ENCODE assay signal across 19 mouse cellular contexts in the genomic region with DNA sequence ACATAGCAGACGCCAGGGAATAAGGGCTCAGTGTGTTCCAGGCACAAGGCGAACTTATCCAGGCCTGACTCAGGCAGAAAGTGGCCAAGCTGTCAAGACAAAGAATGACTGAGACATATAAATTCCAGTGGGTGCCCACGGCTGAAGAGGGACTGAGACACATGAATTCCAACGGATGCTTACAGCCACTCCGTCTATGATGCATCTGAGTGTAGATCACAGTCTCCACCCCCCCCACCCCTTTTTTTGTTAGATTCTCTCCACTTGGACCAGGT. TPM values are rescaled to one million over a fixed set of nuclear protein-coding genes. Genes with fewer than 3 reads are reported as not detected.
DNase-seq lines count a peak whose midpoint lies in the region; ATAC-seq and TF ChIP-seq lines count a peak whose summit lies in the region.
"Had no signal": no experiment of that assay in that cellular context is flagged by ENCODE, and none has a peak within 500 bp of the region (broad histone marks: within the 10 kb centered on the region; RNA-seq: fewer than 3 reads in every experiment).

No protein-coding gene starts in this region.

- H3K4me2 ChIP-seq in heart, embryonic 15.5 days = no peak overlapping the region
- H3K4me2 ChIP-seq in lung, embryonic 16.5 days (ENCODE audit: low read depth, low read length) = no peak overlapping the region
- no peak overlapping the region for H3K4me2 ChIP-seq in embryonic facial prominence, embryonic 15.5 days (replicated peaks)
- H3K4me2 ChIP-seq: heart, embryonic 11.5 days; liver, embryonic 15.5 days had no signal

- no peak overlapping the region for H3K9ac ChIP-seq in heart, embryonic 15.5 days
- H3K9ac ChIP-seq in lung, embryonic 16.5 days (ENCODE audit: low read length) = no peak overlapping the region
- H3K9ac ChIP-seq in embryonic facial prominence, embryonic 15.5 days = no peak overlapping the region
- H3K9ac ChIP-seq: liver, embryonic 15.5 days had no signal

- no peaks in the 10 kb centered on the region for H3K36me3 ChIP-seq in heart, embryonic 15.5 days
- no peaks in the 10 kb centered on the region for H3K36me3 ChIP-seq in heart, embryonic 10.5 days
- H3K36me3 ChIP-seq in lung, embryonic 16.5 days (ENCODE audit: control insufficient read depth, insufficient read depth, low read length) = no peaks in the 10 kb centered on the region
- no peaks in the 10 kb centered on the region for H3K36me3 ChIP-seq in embryonic facial prominence, embryonic 15.5 days
- H3K36me3 ChIP-seq: liver, embryonic 15.5 days had no signal

- TF ChIP-seq CTCF in lung, adult 2 months (IDR thresholded peaks at IDR 0.05; ENCODE audit: insufficient read depth, low read length) = no peak

- no peaks in the 10 kb centered on the region for H3K9me3 ChIP-seq in heart, embryonic 15.5 days (replicated peaks)
- no peaks in the 10 kb centered on the region for H3K9me3 ChIP-seq in heart, embryonic 10.5 days
- H3K9me3 ChIP-seq in lung, embryonic 16.5 days (ENCODE audit: control insufficient read depth, low read length) = no peaks in the 10 kb centered on the region
- no peaks in the 10 kb centered on the region for H3K9me3 ChIP-seq in embryonic facial prominence, embryonic 15.5 days (replicated peaks)
- H3K9me3 ChIP-seq: liver, embryonic 15.5 days had no signal

- WGBS in heart, embryonic 15.5 days = 62% methylated on average over 5 of the region's 5 CpGs
- WGBS in heart, embryonic 10.5 days = 76% methylated on average over 5 of the region's 5 CpGs
- 41% methylated on average over 5 of the region's 5 CpGs for WGBS in lung, embryonic 16.5 days
- 50% methylated on average over 5 of the region's 5 CpGs for WGBS in lung, adult 2 months
- WGBS in embryonic facial prominence, embryonic 15.5 days = 63% methylated on average over 5 of the region's 5 CpGs

- H3K27me3 ChIP-seq in heart, embryonic 15.5 days = no peaks in the 10 kb centered on the region
- H3K27me3 ChIP-seq in heart, embryonic 10.5 days (ENCODE audit: insufficient read depth, poor library complexity, severe bottlenecking) = no peaks in the 10 kb centered on the region
- no peaks in the 10 kb centered on the region for H3K27me3 ChIP-seq in lung, embryonic 16.5 days (ENCODE audit: control insufficient read depth, insufficient read depth, low read depth, low read length)
- no peaks in the 10 kb centered on the region for H3K27me3 ChIP-seq in embryonic facial prominence, embryonic 15.5 days
- H3K27me3 ChIP-seq: CH12.LX; liver, embryonic 15.5 days had no signal

- ATAC-seq in heart, embryonic 15.5 days (replicated peaks; ENCODE audit: insufficient number of reproducible peaks, insufficient read depth, low FRiP score, low read depth) = no peak
- ATAC-seq in lung, embryonic 16.5 days (ENCODE audit: low read depth) = 0 out of 2 replicates have a peak, but pooled peaks have one; percentile 13
- ATAC-seq in embryonic facial prominence, embryonic 15.5 days (ENCODE audit: insufficient number of reproducible peaks, low FRiP score, low TSS enrichment, low read depth) = no peak
- ATAC-seq: forebrain, embryonic 16.5 days had no signal

- H3K27ac ChIP-seq in heart, embryonic 15.5 days = 0 out of 2 replicates have a peak overlapping the region, but pooled peaks have one; percentile 21
- H3K27ac ChIP-seq in heart, embryonic 10.5 days = no peak overlapping the region
- peak overlapping the region; percentile 30 for H3K27ac ChIP-seq in lung, embryonic 16.5 days (ENCODE audit: low read length)
- peak overlapping the region; percentile 18; the same call in 1 of the 2 replicates for H3K27ac ChIP-seq in embryonic facial prominence, embryonic 15.5 days (replicated peaks)
- H3K27ac ChIP-seq: liver, embryonic 15.5 days had no signal

- no peak for TF ChIP-seq POLR2A in lung, adult 2 months (IDR thresholded peaks at IDR 0.05; ENCODE audit: borderline replicate concordance, extremely low read depth, low read depth, low read length)

- H3K4me3 ChIP-seq in heart, embryonic 15.5 days = no peak overlapping the region
- H3K4me3 ChIP-seq in heart, embryonic 10.5 days = no peak overlapping the region
- H3K4me3 ChIP-seq in lung, embryonic 16.5 days (ENCODE audit: low read length) = no peak overlapping the region
- H3K4me3 ChIP-seq in lung, adult 2 months (replicated peaks; ENCODE audit: extremely low read depth, low read depth, low read length) = no peak overlapping the region
- no peak overlapping the region for H3K4me3 ChIP-seq in embryonic facial prominence, embryonic 15.5 days (replicated peaks)
- H3K4me3 ChIP-seq: liver, embryonic 15.5 days had no signal

- DNase-seq in heart, embryonic 10.5 days (ENCODE audit: low spot score) = no peak
- DNase-seq in lung, adult 2 months = no peak
- no peak for DNase-seq in urinary bladder, postnatal 14 days (ENCODE audit: low spot score)
- DNase-seq in adrenal gland, postnatal 25 days = no peak
- DNase-seq: adrenal gland, adult 2 months; cerebellum, adult 9-10 months; kidney, adult 11 months; right cerebral cortex, postnatal 14 days had no signal

- no peaks in the 10 kb centered on the region for H3K4me1 ChIP-seq in heart, embryonic 15.5 days (replicated peaks)
- 0 out of 2 replicates have a peak, but pooled peaks cover 3% of the 10 kb centered on the region for H3K4me1 ChIP-seq in heart, embryonic 10.5 days
- peaks cover 6% of the 10 kb centered on the region for H3K4me1 ChIP-seq in lung, embryonic 16.5 days (replicated peaks; ENCODE audit: control insufficient read depth, insufficient read depth, low read length)
- peaks cover 2% of the 10 kb centered on the region for H3K4me1 ChIP-seq in lung, adult 2 months (ENCODE audit: control insufficient read depth, insufficient read depth, low read length)
- no peaks in the 10 kb centered on the region for H3K4me1 ChIP-seq in embryonic facial prominence, embryonic 15.5 days
- H3K4me1 ChIP-seq: liver, embryonic 15.5 days had no signal

RNA-seq across cellular contexts. Expression of gene Golph3, which starts 35.8 kb away (rescaled TPM):
- 62.7 and 69.4 TPM in 2 replicates for polyA plus RNA-seq in heart, embryonic 15.5 days (2015; fragmentation: Nextera tagmentation; extraction: Ambion mirVana)
- 64.5 and 73.9 TPM in 2 replicates for polyA plus RNA-seq in heart, embryonic 10.5 days (2016; fragmentation: Nextera tagmentation; extraction: Ambion mirVana)
- polyA plus RNA-seq in lung, embryonic 16.5 days (2015; fragmentation: Nextera tagmentation; extraction: Ambion mirVana) = 71.3 and 72.0 TPM in 2 replicates
- polyA plus RNA-seq in lung, adult 2 months (2012; rRNA removed) = 73.4 and 92.4 TPM in 2 replicates
- 91.9 and 93.5 TPM in 2 replicates for polyA plus RNA-seq in embryonic facial prominence, embryonic 15.5 days (2015; fragmentation: Nextera tagmentation; extraction: Ambion mirVana)
- total RNA-seq in adrenal gland, postnatal 25 days (2021) = 132 and 135 TPM in 2 replicates

RNA-seq across cellular contexts. Expression of gene 1810049J17Rik, which starts 36.2 kb away (rescaled TPM):
- 0.71 TPM in 1 of 2 replicates, not detected in the other for polyA plus RNA-seq in heart, embryonic 15.5 days (2015; fragmentation: Nextera tagmentation; extraction: Ambion mirVana)
- polyA plus RNA-seq in heart, embryonic 10.5 days (2016; fragmentation: Nextera tagmentation; extraction: Ambion mirVana) = not detected in 2 replicates
- polyA plus RNA-seq in lung, embryonic 16.5 days (2015; fragmentation: Nextera tagmentation; extraction: Ambion mirVana) = 0.67 TPM in 1 of 2 replicates, not detected in the other
- 0.85 TPM in 1 of 2 replicates, not detected in the other for polyA plus RNA-seq in lung, adult 2 months (2012; rRNA removed)
- 2.6 TPM in 1 of 2 replicates, not detected in the other for polyA plus RNA-seq in embryonic facial prominence, embryonic 15.5 days (2015; fragmentation: Nextera tagmentation; extraction: Ambion mirVana)
- not detected in 2 replicates for total RNA-seq in adrenal gland, postnatal 25 days (2021)
- total RNA-seq: midbrain, postnatal 0 days; neutrophil, adult 5-6 weeks had no signal
- polyA plus RNA-seq: embryonic facial prominence, embryonic 11.5 days; forebrain, embryonic 16.5 days; heart, embryonic 11.5 days; large intestine, adult 2 months had no signal
